Mouse (Mus musculus): ENCODE measurements around the gene Stat4. TPM values are rescaled to one million over a fixed set of nuclear protein-coding genes. Genes with fewer than 3 reads are reported as not detected.

Gene Stat4
- polyA plus RNA-seq, 1 experiment from 2014 or later, result 0.57 TPM

DNA sequence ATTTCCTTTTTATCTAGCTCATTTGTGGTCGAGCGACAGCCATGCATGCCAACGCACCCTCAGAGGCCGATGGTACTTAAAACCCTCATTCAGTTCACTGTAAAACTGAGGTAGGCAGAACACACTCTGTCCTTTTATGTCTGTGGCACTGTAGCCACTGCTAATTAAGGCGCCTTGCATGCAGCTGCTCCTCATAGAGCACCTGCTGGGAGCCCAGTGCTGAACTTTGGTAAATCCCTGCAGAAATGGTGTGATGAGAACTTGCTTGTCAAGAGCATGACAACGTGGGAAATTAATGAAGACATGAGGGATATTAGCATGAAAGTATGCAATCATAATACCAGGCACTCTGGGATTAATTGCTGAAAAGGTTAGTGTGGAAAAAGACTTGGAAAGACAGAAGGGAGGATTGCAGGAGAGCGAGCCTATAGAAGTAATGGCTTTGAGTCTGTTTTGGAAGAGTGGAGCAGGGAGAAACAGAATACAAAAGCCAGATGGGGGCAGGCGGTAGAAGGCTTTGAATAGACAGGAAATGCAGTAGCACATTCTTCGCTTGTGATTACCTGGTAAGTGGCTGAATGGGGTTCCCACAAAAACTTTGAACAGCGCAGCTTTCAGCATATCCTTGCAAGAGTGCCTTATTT, 92.9 kb downstream of the Stat4 start:
- ATAC-seq (ENCODE audit: low read depth), result peak; percentile 83
- H3K4me1 ChIP-seq (replicated peaks), result peaks cover 11% of the 10 kb centered on the region
- H3K36me3 ChIP-seq, result no peaks in the 10 kb centered on the region
- no peaks in the 10 kb centered on the region for H3K9me3 ChIP-seq
- 0 out of 2 replicates have a peak overlapping the region, but pooled peaks have one; percentile 65 for H3K27ac ChIP-seq (replicated peaks)
- H3K4me2 ChIP-seq, result no peak overlapping the region
- H3K9ac ChIP-seq, result no peak overlapping the region
- 5% methylated on average over 10 of the region's 10 CpGs for WGBS
- H3K27me3 ChIP-seq, result no peaks in the 10 kb centered on the region
- H3K4me3 ChIP-seq, result no peak overlapping the region

DNA sequence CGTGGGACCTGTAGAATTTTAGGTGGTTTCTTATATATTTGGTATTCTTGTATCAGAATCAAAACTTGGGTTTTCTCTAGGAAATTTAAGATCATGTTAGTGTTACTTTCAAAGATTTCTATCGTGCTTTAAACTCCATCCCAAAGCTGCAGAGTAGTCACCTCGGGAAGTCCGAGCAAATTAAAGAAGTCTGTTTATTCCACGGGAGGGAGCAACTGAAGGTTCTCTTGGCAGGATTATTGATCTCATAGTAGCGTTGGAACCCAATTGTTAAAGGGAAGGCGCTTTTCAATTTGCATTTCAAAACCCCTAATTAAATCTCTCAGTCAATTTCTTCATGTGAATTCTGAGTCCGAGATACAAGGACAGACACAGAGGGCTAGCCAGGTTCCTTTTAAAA, 93.4 kb downstream of the Stat4 start:
- Histone ChIP-seq H3K4me3 (no peak overlapping the region), H3K27ac (replicated peaks) (0 out of 2 replicates have a peak overlapping the region, but pooled peaks have one; percentile 65), H3K4me2 (no peak overlapping the region), H3K36me3 (no peaks in the 10 kb centered on the region), H3K9ac (no peak overlapping the region), H3K27me3 (no peaks in the 10 kb centered on the region), H3K9me3 (no peaks in the 10 kb centered on the region), H3K4me1 (replicated peaks) (peaks cover 11% of the 10 kb centered on the region)
- WGBS, result 10% methylated on average over 8 of the region's 8 CpGs
- no peak for ATAC-seq (ENCODE audit: low read depth)

GRCm38 (mm10) chr1:52086236-52086635, 99.3 kb downstream of the Stat4 start:
- WGBS, result 48% methylated on average over 4 of the region's 4 CpGs
- Histone ChIP-seq H3K9ac (no peak overlapping the region), H3K27ac (replicated peaks) (no peak overlapping the region), H3K9me3 (no peaks in the 10 kb centered on the region), H3K4me2 (no peak overlapping the region), H3K27me3 (no peaks in the 10 kb centered on the region), H3K4me1 (replicated peaks) (no peaks in the 10 kb centered on the region), H3K4me3 (no peak overlapping the region), H3K36me3 (no peaks in the 10 kb centered on the region)
- no peak for ATAC-seq (ENCODE audit: low read depth)

DNA sequence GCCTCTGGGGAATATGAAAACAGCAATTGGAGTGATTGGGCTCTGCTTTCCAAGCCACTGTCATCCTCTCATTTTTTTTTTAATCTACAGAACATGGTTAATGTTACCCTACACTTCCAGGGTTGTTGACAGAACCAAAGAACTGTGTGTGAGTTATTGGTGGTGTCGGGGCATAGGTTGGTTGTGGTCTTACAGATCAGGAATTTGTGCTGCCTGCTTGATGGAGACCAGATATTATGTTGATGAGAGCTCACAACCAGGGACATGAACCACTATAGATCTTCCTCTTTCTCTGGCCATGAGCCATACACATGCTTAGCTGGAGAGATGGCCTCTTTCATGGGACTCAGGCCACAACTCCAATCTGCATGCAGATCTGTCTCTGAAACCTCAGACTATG, 100.2 kb downstream of the Stat4 start:
- WGBS, result 85% methylated on average over 1 of the region's 1 CpGs
- H3K4me2 ChIP-seq, result no peak overlapping the region
- H3K4me3 ChIP-seq, result no peak overlapping the region
- no peaks in the 10 kb centered on the region for H3K4me1 ChIP-seq (replicated peaks)
- no peak overlapping the region for H3K27ac ChIP-seq (replicated peaks)
- no peak for ATAC-seq (ENCODE audit: low read depth)
- no peaks in the 10 kb centered on the region for H3K9me3 ChIP-seq
- no peaks in the 10 kb centered on the region for H3K27me3 ChIP-seq
- no peak overlapping the region for H3K9ac ChIP-seq
- no peaks in the 10 kb centered on the region for H3K36me3 ChIP-seq

DNA sequence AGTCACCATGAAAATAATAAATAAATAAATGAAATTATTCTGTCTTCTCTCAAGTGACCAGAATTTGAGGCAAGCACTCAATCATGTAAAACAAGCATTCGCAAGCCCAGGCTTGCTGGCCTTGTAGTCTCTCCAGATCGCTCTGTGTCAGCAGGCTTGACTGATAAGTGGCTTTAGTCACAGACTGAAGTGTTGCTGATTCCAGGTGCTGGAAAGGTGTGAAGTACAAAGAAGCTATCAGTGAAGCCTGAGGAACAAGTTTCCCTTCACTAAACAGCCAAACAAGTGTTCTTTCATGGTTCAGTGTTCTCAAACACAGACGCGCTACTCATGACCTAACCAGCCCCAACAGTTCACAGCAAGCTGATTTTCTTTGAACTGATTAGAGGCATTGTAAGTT, 101.7 kb downstream of the Stat4 start:
- Histone ChIP-seq H3K4me1 (replicated peaks) (no peaks in the 10 kb centered on the region), H3K4me3 (no peak overlapping the region), H3K27me3 (no peaks in the 10 kb centered on the region), H3K9ac (no peak overlapping the region), H3K9me3 (no peaks in the 10 kb centered on the region), H3K27ac (replicated peaks) (no peak overlapping the region), H3K36me3 (no peaks in the 10 kb centered on the region), H3K4me2 (no peak overlapping the region)
- no peak for ATAC-seq (ENCODE audit: low read depth)
- 92% methylated on average over 4 of the region's 4 CpGs for WGBS

GRCm38 (mm10) chr1:52098618-52099232, 111.8 kb downstream of the Stat4 start:
- H3K4me1 ChIP-seq (replicated peaks), result no peaks in the 10 kb centered on the region
- H3K4me2 ChIP-seq, result no peak overlapping the region
- no peaks in the 10 kb centered on the region for H3K27me3 ChIP-seq
- H3K4me3 ChIP-seq, result no peak overlapping the region
- H3K9me3 ChIP-seq, result no peaks in the 10 kb centered on the region
- H3K9ac ChIP-seq, result no peak overlapping the region
- H3K27ac ChIP-seq (replicated peaks), result no peak overlapping the region
- 69% methylated on average over 3 of the region's 3 CpGs for WGBS
- ATAC-seq (ENCODE audit: low read depth), result no peak
- H3K36me3 ChIP-seq, result no peaks in the 10 kb centered on the region

GRCm38 (mm10) chr1:52100496-52100895, 113.5 kb downstream of the Stat4 start:
- no peak overlapping the region for H3K4me3 ChIP-seq
- no peak overlapping the region for H3K27ac ChIP-seq (replicated peaks)
- H3K4me2 ChIP-seq, result no peak overlapping the region
- H3K4me1 ChIP-seq (replicated peaks), result no peaks in the 10 kb centered on the region
- no peaks in the 10 kb centered on the region for H3K27me3 ChIP-seq
- no peak overlapping the region for H3K9ac ChIP-seq
- WGBS, result 75% methylated on average over 6 of the region's 6 CpGs
- ATAC-seq (ENCODE audit: low read depth), result no peak
- no peaks in the 10 kb centered on the region for H3K9me3 ChIP-seq
- no peaks in the 10 kb centered on the region for H3K36me3 ChIP-seq

DNA sequence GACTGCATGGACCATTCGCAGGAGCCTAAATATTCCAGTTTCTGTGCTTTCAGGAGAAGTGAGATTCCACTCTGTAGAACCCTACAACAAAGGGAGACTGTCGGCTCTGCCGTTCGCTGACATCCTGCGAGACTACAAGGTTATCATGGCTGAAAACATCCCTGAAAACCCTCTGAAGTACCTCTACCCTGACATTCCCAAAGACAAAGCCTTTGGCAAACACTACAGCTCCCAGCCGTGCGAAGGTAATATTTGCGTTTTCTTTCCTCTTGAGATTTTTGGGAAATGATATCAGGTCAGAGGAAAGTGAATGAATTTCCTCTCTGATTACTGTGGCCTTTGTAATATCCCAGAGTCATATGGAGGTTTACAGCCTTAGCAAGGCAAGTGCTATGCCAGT, 115.8 kb downstream of the Stat4 start:
- H3K4me3 ChIP-seq, result no peak overlapping the region
- no peaks in the 10 kb centered on the region for H3K9me3 ChIP-seq
- WGBS, result 90% methylated on average over 8 of the region's 8 CpGs
- no peaks in the 10 kb centered on the region for H3K27me3 ChIP-seq
- H3K4me2 ChIP-seq, result no peak overlapping the region
- no peak for ATAC-seq (ENCODE audit: low read depth)
- no peaks in the 10 kb centered on the region for H3K4me1 ChIP-seq (replicated peaks)
- no peak overlapping the region for H3K27ac ChIP-seq (replicated peaks)
- H3K9ac ChIP-seq, result no peak overlapping the region
- no peaks in the 10 kb centered on the region for H3K36me3 ChIP-seq

- no peak overlapping the region for H3K9ac ChIP-seq
- no peaks in the 10 kb centered on the region for H3K36me3 ChIP-seq
- no peak for ATAC-seq (ENCODE audit: low read depth)
- no peaks in the 10 kb centered on the region for H3K9me3 ChIP-seq
- no peaks in the 10 kb centered on the region for H3K4me1 ChIP-seq (replicated peaks)
- 88% methylated on average over 11 of the region's 11 CpGs for WGBS
- H3K4me2 ChIP-seq, result no peak overlapping the region
- H3K4me3 ChIP-seq, result no peak overlapping the region
- no peak overlapping the region for H3K27ac ChIP-seq (replicated peaks)
- H3K27me3 ChIP-seq, result no peaks in the 10 kb centered on the region
These were observed 120.3 kb downstream of the Stat4 start for GRCm38 (mm10) chr1:52107206-52107605.

DNA sequence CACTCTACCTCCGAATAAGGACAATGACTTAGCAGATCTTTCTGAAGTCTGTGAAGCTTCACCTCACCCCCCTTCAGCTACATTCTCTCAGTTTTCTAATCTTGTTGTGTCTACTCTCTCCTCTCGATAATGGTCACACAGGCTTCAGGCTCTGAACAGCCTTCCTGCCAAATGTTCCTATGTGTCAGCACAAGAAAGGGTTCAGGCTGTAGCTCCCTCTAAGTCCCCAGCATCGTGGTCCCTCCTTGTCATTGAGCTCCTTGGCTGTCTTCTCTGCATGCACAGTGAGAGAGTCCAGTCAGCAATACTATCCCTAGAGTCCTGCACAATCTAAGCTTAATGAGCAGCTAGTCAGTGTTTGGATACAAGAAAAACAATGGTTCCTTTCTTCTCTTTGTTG, 124.3 kb downstream of the Stat4 start:
- Histone ChIP-seq H3K27ac (replicated peaks) (no peak overlapping the region), H3K36me3 (no peaks in the 10 kb centered on the region), H3K9me3 (no peaks in the 10 kb centered on the region), H3K9ac (no peak overlapping the region), H3K27me3 (no peaks in the 10 kb centered on the region), H3K4me3 (no peak overlapping the region), H3K4me1 (replicated peaks) (peaks cover 6% of the 10 kb centered on the region), H3K4me2 (no peak overlapping the region)
- no peak for ATAC-seq (ENCODE audit: low read depth)
- 74% methylated on average over 3 of the region's 3 CpGs for WGBS

DNA sequence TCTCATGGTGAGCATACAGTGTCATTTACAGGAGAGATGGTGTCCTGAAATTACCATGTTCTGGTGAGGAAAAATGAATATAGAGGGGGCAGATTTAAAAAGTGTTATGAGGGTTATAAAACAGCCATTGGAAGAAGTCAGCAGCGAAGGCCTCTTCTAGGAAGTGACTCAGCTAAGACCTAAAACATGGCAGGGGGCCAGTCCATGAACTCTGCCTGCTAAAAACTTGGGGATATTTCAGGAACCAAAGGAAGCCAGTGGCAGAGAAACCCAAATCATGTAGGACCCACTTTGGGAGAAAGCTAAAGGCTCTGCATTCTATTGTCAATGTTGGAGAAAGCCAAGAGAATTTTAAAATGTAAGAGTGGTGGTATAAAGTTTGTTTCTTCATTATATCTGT, 125.4 kb downstream of the Stat4 start:
- Histone ChIP-seq H3K36me3 (no peaks in the 10 kb centered on the region), H3K9ac (no peak overlapping the region), H3K9me3 (no peaks in the 10 kb centered on the region), H3K27me3 (no peaks in the 10 kb centered on the region), H3K4me2 (no peak overlapping the region), H3K4me1 (replicated peaks) (peaks cover 6% of the 10 kb centered on the region), H3K4me3 (no peak overlapping the region), H3K27ac (replicated peaks) (no peak overlapping the region)
- ATAC-seq (ENCODE audit: low read depth), result no peak
- WGBS, result 89% methylated on average over 1 of the region's 1 CpGs

- H3K4me1 ChIP-seq (replicated peaks), result peaks cover 6% of the 10 kb centered on the region
- peak overlapping the region; percentile 31 for H3K4me3 ChIP-seq
- H3K36me3 ChIP-seq, result no peaks in the 10 kb centered on the region
- peak overlapping the region; percentile 57 for H3K4me2 ChIP-seq
- H3K27me3 ChIP-seq, result no peaks in the 10 kb centered on the region
- H3K9ac ChIP-seq, result peak overlapping the region; percentile 70
- no peaks in the 10 kb centered on the region for H3K9me3 ChIP-seq
- peak; percentile 64 for ATAC-seq (ENCODE audit: low read depth)
- WGBS, result 24% methylated on average over 7 of the region's 7 CpGs
- H3K27ac ChIP-seq (replicated peaks), result peak overlapping the region; percentile 89
These were observed 126.2 kb downstream of the Stat4 start for GRCm38 (mm10) chr1:52113067-52113665.
